Mouse (Mus musculus) bone marrow, adult 2 months (tissue): Measurements from ENCODE around the gene Hist1h4f.

Experiments used
- CTCF ChIP-seq: fragments of 200-500 bp; IDR thresholded peaks from 2 replicates; pipeline ENCODE4 v1.5.1; 2011; ENCODE audit warnings: low read length, control low read depth; ENCODE audit not compliant: control insufficient read depth, insufficient read depth
- POLR2A ChIP-seq: fragments of 200-500 bp; IDR thresholded peaks from 2 replicates; pipeline ENCODE4 v1.6.1; 2011; ENCODE audit warnings: low read depth, mild to moderate bottlenecking, control low read depth, low read length, borderline replicate concordance; ENCODE audit not compliant: control insufficient read depth

GRCm38 (mm10) chr13:23576906-23577639 is 25.6 kb upstream of the Hist1h4f start:
- TF ChIP-seq CTCF, result no peak
- no peak for TF ChIP-seq POLR2A
